Mouse (Mus musculus): ENCODE data around the gene Tstd2.

Tstd2 gene

DNA sequence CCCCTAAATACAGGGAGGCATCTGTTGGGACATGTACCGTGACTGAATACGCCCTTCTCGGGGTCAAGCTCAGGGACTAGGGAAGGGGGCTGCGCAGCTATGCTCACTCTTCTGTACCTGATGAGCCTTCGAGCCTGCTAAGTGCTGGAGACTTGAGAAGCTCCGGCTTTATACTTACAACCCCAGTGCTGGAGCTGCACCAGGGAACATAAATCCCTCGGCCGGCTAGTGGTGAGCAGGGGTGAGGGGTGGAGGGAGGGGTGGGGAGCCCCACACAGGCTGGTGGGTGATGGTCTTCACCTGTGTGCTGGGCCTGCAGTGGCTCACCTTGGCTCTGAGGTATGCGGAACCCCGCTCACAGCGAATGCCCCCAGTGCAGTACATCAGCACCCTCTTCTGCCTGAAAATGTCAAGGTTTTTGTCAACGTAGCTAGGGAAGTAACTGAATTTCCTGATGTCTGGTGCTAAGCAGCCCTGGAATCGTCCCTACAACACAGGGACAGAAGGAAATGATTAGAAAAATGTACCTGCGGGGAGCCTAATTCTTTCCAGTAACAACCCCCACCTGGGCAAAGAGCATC is 18.9 kb downstream of the Tstd2 start:
- DNase-seq (ENCODE audit: low spot score): no peak

DNA sequence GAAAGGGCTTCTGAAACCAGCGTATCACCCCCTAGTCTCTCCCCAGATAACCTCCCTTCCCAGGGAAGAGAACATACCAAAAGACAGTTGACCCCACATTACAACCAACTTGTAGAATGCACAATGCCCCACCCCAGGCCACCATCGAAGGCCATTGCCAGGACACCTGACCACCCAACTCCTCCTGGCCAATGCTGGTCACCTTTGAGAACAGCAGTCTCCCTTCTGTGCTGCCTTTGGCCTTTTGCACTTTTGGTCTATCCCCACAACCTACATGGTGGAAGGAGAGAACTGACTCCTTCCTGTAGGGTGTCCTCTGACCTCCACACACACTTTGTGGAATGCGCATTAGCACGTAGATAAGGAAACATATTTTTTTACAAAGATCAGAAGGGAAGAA is 21.0 kb downstream of the Tstd2 start:
- DNase-seq (ENCODE audit: low spot score): no peak

DNA sequence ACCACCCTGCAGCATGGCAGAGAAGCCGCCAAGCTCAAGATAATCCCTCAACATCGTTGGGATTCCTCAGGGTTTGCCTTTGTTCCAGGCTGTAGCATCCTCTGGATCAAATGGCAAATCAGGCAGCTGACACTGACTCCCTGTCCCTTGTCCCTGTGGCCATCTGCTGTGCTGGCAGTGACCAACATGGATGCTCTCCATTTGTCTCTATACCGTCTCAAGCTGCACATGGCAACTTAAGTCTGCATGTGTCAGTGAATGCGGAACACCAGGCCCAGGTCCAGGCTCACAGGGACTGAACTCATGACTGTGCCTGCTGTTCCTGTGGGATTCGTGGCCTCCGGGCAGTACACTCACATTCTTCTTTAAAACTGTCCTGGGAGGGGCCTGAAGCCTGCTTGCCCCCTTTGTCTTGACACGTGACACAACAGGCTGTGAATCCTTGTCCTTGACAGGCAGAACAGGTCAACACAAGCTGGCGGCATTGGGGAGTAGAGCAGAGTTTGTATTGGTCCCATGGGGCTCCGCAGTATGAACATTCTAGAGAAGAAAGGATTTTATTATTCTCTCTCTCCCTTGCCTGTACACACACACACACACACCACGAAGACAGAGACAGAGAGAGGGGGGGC is 21.8 kb downstream of the Tstd2 start:
- DNase-seq (ENCODE audit: low spot score): no peak

DNA sequence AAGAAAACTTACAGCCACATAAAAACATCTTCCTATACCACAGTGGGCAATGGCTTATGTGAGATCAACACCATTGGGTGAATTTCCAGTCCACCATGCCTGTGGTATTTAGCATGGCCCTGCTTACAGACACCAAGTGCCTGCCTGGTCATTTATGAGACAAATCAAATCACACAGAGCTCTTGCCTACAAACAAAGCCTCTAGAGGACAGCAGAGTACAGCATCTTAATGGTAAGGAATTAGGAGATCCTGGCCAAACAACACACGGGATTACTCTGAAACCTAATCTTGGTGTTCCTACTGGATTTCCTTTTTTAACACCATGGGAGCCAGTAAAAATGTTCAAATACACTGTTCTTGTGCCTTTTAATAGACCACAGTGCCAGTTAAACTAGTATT is 23.2 kb downstream of the Tstd2 start:
- no peak for DNase-seq (ENCODE audit: low spot score)

DNA sequence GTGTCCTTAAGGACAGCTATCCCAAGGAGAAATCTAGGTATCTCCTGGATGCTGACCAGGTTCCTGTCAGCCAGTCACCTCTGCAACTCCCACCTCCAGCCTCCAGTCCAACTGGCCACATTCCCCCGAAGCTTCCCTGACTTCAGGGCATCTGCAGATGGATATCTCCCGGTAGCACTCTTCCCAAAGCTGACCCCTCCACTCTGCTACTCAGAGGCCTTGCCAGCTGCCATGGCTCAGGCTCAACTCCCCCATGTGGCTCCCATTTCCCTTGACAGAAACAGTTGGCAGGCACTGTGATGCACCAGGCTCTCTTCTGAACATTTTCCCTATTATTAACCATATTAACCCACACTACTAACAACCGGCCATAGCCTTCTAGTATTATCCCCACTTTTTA is 27.1 kb downstream of the Tstd2 start:
- DNase-seq (ENCODE audit: low spot score): no peak

DNA sequence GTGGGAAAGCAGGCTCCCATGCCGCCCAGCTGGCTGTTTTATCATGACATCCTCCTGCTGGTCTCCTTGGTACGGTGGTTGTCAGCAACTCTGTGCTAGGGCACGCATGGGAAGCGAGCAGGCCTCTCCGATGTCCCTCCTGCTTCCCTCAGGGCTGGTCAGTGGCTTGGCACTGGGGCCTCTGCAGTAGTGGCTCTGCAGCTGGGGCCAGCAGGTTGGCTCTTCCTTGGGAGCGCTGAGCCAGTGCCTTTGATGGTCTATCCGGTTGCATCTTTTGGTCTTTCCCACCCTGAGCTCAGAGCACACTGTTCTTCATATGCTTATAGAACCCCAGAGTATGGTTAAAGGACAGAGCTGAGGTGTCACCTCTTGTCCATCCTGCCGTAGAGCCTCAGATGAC is 28.4 kb downstream of the Tstd2 start:
- no peak for DNase-seq (ENCODE audit: low spot score)

DNA sequence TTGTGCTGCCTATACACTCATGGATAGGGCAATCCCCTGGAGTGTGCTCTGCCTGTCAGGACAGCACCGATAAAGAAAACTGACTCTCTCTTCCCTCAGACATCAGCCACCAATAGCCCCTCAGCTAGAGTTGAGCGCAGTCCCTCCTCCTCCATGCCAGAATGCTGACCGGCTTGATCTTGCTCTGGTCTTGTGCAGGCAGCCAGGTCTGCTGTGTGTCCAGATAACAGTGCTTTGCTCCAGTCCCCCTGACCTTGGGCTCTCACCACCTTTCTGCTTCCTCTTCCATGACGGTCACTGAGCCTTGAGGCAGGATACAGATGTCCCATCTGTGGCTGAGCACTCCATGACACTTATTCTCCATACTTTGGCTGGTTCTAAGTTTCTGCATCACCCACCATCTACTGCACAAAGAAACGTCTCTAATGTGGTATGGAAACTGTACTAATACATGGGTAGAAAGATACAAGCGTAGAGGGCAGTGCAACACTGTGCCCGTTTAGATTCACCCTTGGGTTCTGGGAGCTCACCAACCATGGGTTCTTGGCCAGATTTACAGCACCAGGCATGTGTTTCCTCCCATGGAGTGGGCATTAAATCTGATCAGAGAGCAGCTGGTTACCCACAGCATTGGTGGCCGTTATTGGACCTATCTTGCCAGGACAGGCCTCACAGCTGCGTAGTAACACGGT is 36.3 kb downstream of the Tstd2 start:
- no peak for DNase-seq (ENCODE audit: low spot score)

DNA sequence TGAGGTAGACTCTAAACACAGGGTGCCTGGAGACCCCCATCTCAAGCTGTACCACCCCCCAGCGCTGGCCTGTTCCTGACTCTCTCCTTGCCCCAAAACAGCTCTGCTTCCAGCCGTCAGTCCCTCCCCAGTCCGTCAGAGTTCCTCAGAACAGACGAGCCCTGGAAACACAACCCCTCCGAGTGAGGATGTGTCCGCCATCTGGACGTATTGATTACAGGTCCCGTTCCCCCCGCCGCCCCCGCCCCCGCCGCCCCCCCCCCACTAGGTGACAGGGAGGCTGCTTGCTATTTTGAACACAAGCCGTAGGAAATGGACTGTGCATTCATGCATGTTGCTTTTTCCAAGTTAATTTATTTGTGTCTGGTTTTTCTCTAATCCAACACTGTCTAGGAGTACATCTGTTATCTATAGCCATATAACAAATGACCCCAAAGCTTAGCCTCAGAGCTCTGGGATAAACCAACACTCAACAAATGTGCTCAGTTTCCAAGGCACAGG is 37.2 kb downstream of the Tstd2 start:
- no peak for DNase-seq (ENCODE audit: low spot score)

DNA sequence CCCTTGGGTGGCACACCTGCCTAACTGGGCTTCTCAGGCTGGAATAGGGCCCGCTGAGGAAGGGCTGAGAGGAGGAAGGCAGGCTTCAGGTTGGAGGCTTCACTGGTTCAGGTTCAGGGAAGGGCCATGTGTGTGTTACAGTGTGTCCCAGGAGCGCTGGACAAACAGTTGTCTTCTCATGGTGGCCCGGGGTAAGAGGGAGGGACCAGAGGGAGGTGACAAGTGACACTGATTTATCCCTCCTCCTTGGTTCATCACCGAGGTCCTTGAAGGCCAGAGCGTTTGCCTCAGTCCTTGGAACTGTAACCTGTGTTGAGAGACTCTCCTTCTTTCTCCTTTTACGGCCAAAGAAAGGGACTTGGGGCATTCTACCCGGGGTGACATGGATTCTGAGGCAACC is 38.0 kb downstream of the Tstd2 start:
- no peak for DNase-seq (ENCODE audit: low spot score)

DNA sequence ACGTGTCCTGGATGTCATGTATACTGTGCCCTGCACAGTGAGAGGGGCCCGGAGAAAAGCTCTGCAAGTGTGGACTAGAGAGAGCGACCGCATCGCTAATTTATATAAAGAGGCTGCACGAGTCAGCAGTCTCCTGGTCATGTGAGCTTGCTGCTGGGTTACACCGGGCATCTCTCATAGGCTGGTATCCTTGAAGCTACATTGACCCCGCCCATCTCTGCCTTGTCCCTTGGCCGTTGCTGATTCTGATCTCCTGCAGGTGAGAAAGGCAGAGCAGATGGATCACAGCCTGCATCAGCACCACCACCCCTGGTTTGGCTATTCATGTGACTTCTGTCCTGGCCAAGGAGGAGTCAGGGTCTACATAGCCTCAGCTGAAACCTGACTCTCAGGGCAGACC is 39.4 kb downstream of the Tstd2 start:
- DNase-seq (ENCODE audit: low spot score): no peak

DNA sequence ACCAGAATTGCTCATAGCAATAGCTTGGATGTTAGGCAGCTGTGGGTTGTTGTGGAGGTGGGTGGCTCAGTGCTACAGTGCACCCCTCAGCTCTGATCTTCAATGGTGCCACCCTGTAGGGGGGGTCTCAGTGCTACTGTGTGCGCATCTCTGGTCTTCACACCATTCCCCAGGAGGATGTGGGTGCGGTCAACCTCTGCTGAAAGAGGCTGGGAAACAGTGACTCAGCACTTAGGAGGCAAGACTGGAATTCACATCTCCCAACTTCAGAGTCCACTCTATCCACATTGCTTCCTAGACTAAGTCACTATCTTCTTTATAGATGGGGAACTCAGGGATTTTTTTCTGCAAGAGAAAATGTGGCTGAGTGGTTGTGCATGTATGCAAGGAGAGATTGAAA is 40.9 kb downstream of the Tstd2 start:
- DNase-seq (ENCODE audit: low spot score): no peak

DNA sequence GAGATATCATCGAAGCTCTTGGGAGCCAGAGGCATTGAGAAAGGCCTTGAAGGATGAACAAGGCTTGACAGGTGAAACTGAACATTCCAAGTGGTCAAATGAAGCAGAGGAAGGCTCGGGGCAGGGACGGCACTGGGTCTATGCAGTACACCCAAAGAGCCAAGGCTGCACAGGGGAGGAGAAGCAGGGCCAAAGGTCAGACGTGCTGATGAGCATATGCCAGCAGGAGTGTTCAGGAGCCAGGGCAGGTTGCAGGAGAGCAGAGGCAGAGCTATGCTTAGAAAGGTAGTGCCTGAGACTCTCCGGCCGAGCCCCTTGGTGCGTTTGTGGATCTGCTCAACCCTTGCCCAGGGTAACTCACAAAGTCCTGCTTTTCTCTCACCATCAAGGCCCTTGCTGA is 41.9 kb downstream of the Tstd2 start:
- no peak for DNase-seq (ENCODE audit: low spot score)

DNA sequence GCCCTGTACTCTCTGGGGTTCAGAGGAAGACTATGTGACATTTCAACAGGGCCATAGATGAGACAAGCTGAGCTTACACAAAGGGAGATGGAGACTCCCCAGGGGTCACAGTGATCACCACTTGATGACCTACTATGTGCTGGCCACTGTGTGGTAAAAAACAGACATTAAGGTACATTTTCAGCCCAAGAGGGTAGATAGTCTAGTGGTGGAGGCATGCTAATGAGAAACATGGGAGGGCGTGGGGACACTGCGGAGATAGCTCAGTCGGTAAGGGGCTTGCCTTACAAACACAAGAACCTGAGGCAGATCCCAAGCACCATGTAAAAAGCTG is 42.7 kb downstream of the Tstd2 start:
- DNase-seq (ENCODE audit: low spot score): no peak

DNA sequence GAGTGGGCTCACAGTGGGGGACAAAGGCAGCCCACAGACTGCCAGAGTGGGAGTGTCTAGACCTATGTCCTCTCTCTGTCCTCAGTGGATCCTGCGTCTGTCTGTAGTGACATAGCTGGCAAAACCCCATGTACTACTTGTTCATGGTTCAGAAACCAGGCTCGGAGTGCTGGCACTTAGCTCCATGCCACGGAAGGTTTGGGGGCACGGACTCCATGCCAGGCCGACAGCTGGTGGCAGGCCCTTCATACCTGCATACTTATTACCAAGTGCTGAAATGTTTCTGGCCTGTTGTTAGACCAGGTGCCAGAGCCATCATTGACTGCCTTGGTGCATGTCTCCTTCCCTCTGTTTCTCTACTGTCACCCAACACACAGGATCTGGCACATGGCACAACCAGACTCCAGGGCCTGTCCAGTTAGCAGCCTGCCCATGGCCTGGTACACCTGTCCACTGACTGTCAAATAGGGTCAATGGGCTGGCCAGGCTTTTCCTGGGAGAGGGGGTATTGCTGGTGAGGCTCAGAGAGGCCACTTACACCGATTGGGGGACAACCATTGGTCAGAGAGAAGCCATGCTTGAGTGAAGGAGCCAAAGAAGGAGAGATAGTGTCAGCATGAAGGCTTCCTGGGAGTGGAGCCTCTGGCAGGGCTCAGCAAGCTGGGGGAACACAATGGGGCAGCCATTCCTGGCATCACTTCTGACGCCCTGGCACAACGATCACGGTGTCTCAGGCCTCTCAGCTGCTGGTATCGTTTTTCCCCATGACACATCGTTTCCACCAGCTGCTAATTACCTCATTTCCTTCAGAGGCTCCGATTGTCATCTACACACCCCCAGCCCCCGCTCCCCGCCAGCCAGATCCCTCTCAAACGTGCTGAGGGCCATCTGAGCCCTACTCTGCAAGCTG is 43.3 kb downstream of the Tstd2 start:
- DNase-seq (ENCODE audit: low spot score): no peak

DNA sequence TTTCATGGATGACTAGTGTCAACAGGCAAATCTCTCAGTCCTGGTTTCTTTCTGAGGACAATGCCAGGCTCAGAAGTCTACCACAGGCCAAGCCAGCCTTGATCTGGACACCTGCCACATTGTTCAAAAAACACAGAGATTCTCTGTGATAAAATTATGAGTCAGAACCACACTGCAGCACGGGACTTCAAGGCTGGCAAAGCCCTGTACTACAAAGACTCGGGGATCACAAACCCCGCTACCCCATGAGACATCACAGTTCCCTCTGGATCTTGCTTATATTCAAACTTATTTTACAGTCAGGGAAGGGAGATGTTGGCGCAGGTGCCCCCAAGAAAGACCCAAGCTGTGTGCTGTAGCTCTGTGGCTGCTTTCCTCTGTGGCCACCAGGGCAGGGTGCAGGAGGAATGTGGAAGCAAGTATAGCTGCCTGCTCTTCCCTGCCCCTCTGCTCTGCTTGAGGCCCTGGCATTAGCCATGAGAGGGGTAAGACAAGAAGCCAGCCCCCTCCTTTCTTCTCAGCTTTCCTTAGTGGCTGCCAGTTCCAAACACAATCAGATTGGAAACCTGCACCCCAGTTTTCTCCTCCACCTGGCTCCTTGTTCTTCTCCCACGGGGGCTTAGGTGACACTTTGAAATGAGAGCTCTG is 45.9 kb downstream of the Tstd2 start:
- peak; percentile 17 for DNase-seq (ENCODE audit: low spot score)

DNA sequence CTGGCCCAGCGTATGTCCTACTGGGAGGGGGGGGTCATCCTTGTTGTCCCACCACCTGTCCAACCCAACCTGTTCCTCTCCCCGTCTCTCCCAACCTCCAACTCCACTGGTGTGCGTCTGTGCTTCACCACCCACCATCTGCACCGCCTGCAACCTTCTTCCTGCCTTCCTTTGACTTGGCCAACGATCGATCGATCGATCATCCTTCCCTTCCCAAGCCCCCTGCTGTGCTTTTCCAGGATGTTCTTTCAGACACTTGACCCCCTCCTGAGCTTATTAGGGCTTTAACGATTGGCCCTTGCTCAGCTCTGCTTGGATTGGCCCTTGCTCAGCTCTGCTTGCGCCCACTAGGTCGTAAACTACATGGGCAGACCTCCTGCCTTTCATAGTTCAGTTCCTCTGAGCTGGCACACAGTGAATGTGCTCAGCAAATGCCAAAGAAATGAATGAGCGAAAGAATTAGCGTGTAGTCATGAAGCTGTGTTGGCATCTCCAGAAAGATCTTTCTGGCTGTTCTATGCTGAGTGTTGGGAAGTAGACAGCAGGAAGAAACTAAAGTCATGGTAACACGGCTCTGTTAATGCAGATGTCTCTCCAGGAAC is 48.9 kb downstream of the Tstd2 start:
- DNase-seq (ENCODE audit: low spot score): no peak

DNA sequence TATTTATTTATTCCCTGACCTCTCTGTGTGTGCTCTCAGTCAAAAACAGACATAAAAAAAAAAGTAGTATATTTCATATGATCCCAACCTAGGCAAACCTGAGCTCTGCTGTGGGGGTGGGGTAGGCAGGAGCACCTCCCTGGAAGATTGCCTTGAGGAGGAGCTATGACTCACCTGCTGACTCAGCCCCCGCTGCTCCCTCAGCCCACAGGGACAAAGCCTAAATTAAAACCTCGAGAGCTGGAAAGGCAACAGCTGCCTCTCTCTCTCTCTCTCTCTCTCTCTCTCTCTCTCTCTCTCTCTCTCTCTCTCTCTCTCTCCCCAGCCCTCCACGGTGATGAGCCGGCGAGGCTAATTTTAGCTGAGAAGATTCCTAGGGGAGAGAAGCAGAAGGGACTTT is 50.6 kb downstream of the Tstd2 start:
- DNase-seq (ENCODE audit: low spot score): peak; percentile 46

DNA sequence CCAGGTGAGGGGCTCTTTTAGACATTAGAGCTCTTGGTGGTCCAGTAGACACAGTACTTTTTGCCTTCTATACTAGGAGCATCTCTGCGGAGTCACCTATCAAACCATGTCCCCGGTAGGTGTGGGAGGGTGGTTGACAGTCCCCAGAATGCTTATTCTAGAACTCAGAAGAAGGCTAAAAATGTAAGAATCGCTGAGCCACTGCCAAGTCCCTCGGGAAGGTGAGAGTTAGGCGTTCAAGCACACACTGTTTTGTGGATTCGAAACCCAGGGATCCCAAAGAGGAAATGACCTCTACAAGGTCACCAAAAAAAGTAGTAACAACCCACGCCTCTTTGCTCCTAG is 51.1 kb downstream of the Tstd2 start:
- no peak for DNase-seq (ENCODE audit: low spot score)

DNA sequence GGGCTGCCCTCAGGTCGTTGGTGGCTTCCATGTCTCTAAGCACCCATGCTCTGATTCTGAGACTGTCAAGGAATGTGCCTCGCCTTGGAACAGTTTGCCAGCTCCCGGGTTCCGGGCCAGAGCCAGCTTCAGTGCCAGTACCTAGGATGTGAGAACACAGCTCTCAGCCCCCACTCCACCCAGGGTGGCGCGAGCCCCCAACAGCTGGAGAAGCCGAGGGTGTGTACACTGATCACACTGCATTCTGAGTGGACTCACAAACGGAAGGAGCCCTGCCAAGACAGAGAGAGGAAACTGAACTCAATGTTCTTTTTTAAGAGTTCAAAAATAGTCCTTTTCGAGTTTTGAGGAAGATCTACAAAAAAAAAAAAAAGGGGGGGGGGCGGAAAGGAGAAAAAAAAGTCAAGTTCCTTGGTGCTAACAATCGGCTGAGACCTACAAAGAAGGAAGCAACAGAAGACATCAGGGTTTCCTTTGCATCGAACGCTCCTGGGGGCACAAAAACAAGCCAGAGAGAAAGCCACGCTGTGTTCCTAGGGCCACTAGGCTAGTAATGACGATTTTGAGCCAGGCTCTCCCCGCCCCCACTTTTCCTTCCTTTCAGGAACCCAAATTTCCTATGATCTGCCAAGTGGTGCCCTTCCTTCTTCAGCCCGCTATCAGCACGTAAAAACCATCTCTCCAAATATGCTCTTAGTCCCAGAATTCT is 51.6 kb downstream of the Tstd2 start:
- DNase-seq (ENCODE audit: low spot score): no peak

DNA sequence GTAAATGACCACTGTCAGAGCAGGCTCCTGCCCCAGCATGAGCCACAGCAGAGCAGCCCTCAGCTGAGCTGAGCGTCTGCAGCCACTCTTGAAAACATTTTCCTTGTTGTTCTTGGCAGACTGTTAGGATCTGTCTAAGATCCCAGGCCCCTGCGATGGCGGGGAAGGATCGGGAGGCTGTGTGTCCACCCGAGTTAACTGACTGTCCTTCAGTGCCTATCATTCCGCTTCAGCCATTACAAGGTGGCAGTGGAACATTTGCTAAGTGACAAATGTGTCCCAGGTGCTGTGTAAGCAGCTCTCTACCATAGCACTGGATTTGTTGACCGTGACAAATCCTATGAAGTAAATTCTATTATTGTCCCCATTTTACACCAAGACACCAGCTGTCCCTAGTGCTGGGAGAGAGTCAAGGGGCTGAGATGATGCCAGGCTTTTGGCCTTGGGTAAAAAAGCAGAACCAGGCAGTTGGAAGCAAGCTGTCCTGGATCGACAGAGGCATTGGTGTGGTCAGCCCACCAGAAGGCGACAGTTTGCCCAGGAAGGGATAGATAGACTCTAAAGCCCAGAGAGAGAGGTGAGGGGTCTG is 53.2 kb downstream of the Tstd2 start:
- DNase-seq (ENCODE audit: low spot score): no peak

Measured in urinary bladder, postnatal 25 days (tissue).